Mouse (Mus musculus): ENCODE measurements at regions not wholly inside any gene's neighbourhood (a gene's known extent, or its start where the extent isn't known, plus 50 kb on each side); places are given as distances from the start of the nearest gene placed in this dataset.

GRCm38 (mm10) chr10:14311962-14312361, 233.5 kb downstream of the Adgrg6 start:
- TF ChIP-seq CTCF (IDR thresholded peaks at IDR 0.05; ENCODE audit: low read depth, low read length) (no peak), POLR2A (IDR thresholded peaks at IDR 0.05; ENCODE audit: extremely low read depth, insufficient read depth, low read length) (no peak)

All from liver, adult 2 months (tissue).